Mouse (Mus musculus) forebrain, postnatal 0 days (tissue): ENCODE measurements at regions not wholly inside any gene's neighbourhood (a gene's known extent, or its start where the extent isn't known, plus 50 kb on each side); places are given as distances from the start of the nearest gene placed in this dataset.

ENCODE experiments used
- ATAC-seq: fragments of 200-750 bp; cut with Nextera tagmentation; 2 replicates; pipeline ENCODE4 v1.8.0; 2017; ENCODE audit warnings: mild to moderate bottlenecking, moderate library complexity
- DNase-seq: peaks from one replicate; pipeline ENCODE4 v3.0.0-alpha.2; 2015
- H3K27ac ChIP-seq: fragments of 300-500 bp; sonication (generic); 2 replicates; pipeline ENCODE4 v1.5.1; 2014; ENCODE audit warnings: low read depth, mild to moderate bottlenecking, antibody characterized with exemption, low read length, moderate library complexity, mixed read lengths
- H3K27me3 ChIP-seq: fragments of 300-500 bp; sonication (generic); 2 replicates; pipeline ENCODE4 v1.6.1; 2014; ENCODE audit warnings: mild to moderate bottlenecking, low read length, mixed read lengths; ENCODE audit not compliant: insufficient read depth
- H3K36me3 ChIP-seq: fragments of 300-500 bp; sonication (generic); 2 replicates; pipeline ENCODE4 v1.6.1; 2014; ENCODE audit warnings: mild to moderate bottlenecking, moderate library complexity; ENCODE audit not compliant: insufficient read depth
- H3K4me1 ChIP-seq: fragments of 300-500 bp; sonication (generic); 2 replicates; pipeline ENCODE4 v1.6.1; 2014; ENCODE audit warnings: antibody characterized with exemption; ENCODE audit not compliant: insufficient read depth
- H3K4me2 ChIP-seq: fragments of 300-500 bp; sonication (generic); 2 replicates; pipeline ENCODE4 v1.6.1; 2014; ENCODE audit warnings: low read depth, mild to moderate bottlenecking, moderate library complexity
- H3K4me3 ChIP-seq: fragments of 300-500 bp; sonication (generic); 2 replicates; pipeline ENCODE4 v1.5.1; 2014; ENCODE audit warnings: low read depth, low read length, mixed read lengths
- H3K9ac ChIP-seq: fragments of 300-500 bp; sonication (generic); 2 replicates; pipeline ENCODE4 v1.6.1; 2014; ENCODE audit warnings: mild to moderate bottlenecking
- H3K9me3 ChIP-seq: fragments of 300-500 bp; sonication (generic); 2 replicates; pipeline ENCODE4 v1.6.1; 2016; ENCODE audit warnings: low read length
- CTCF ChIP-seq: sonication (generic); IDR thresholded peaks from 2 replicates; pipeline ENCODE4 v1.5.1; 2016; ENCODE audit warnings: antibody characterized with exemption, control low read depth, low read depth
- WGBS: fragments of 180-500 bp; shearing (Covaris S2); extraction: QIAGEN DNeasy Blood & Tissue Kit; methylation state at CpG from one replicate; pipeline ENCODE4 v1.1.7; 2014; 5-methylcytosine and 5-hydroxymethylcytosine counted together

DNA sequence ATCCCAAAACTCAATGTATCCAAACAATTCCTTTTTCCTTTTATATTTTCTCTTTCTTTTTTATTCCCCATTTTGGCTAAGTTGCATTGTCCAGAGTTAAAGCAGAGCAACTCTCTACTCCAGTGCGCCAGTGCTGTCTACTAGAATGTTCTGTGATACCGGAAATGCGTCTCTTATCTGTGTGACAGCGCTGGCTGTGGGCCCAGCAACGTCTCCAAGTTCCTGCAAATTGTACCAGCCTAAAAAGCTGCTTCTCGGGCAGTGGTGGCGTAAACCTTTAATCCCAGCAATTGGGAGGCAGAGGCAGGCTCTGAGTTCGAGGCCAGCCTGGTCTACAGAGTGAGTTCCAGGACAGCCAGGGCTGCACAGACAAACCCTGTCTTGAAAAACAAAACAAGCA lies 59.4 kb downstream of the Cox18 start:
- DNase-seq (no peak), ATAC-seq (no peak)
- H3K9ac ChIP-seq: no peak overlapping the region
- H3K4me2 ChIP-seq: no peak overlapping the region
- no peak overlapping the region for H3K4me3 ChIP-seq
- no peaks in the 10 kb centered on the region for H3K4me1 ChIP-seq
- TF ChIP-seq CTCF: no peak
- H3K27ac ChIP-seq: no peak overlapping the region
- H3K27me3 ChIP-seq: no peaks in the 10 kb centered on the region
- no peaks in the 10 kb centered on the region for H3K9me3 ChIP-seq
- WGBS: 80% methylated on average over 8 of the region's 8 CpGs
- H3K36me3 ChIP-seq: no peaks in the 10 kb centered on the region

DNA sequence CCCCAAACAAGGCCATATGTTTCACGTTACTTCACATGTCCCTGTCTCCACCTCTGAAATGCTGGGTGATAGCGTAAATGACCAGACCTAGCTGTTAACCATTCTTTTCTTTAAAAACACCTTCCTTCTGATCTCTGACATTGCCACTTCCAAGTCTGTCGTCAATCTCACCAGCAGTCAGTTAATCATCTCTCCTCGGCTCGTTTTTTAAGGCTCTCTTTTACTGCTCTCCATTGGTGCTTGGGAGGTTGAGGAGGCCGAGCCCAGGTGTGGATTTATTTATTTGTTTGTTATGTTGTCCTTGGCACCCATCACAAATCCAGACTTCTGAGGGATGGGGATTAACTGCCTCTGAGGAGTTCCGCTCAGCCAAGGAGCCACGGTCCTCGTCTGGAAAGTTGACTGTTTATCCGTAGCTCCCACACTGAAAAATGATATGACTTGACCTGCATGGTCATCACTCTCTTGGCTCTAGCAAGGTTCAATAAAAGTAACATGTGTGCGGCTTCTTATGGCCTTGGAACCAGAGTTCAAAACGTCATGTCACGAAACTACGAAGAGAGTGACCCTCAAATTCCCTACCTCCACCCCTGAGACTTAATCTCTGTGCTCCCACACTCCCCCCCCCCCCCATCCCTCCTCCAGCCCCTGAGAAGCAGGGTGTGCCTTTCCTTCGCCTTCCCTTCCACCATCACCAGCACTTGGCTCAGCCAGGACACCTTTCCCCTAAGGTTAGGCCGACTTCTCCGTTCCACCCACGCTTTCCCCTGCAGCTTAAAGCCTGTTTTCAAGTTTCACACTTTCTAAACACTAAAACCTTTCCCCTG lies 60.6 kb downstream of the Cox18 start:
- 87% methylated on average over 18 of the region's 18 CpGs for WGBS
- TF ChIP-seq CTCF: no peak
- Histone ChIP-seq H3K27me3 (no peaks in the 10 kb centered on the region), H3K9ac (no peak overlapping the region), H3K4me1 (no peaks in the 10 kb centered on the region), H3K4me3 (no peak overlapping the region), H3K9me3 (no peaks in the 10 kb centered on the region), H3K27ac (no peak overlapping the region), H3K36me3 (no peaks in the 10 kb centered on the region), H3K4me2 (no peak overlapping the region)
- ATAC-seq: no peak
- DNase-seq: no peak

DNA sequence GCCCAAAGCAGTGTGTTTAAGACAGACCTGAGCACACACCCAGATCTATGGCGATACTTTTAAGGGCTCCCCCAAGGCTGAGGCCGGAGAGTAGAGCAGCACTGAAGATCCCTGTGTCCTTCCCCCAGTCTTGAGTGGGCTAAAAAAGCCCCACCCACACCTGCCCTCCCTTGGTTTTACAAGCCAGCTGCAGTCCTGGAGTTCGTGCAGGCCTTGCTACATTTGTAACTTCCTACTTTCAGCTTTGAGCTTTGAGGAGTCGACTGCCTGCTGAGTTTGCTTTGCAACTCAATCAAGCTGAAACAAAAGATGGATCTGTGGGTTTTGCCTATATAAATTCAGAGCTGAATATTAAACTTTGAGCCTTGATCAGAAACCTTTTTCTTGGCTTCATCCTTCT lies 63.5 kb downstream of the Cox18 start:
- H3K9me3 ChIP-seq: no peaks in the 10 kb centered on the region
- no peak for ATAC-seq
- 60% methylated on average over 4 of the region's 4 CpGs for WGBS

DNA sequence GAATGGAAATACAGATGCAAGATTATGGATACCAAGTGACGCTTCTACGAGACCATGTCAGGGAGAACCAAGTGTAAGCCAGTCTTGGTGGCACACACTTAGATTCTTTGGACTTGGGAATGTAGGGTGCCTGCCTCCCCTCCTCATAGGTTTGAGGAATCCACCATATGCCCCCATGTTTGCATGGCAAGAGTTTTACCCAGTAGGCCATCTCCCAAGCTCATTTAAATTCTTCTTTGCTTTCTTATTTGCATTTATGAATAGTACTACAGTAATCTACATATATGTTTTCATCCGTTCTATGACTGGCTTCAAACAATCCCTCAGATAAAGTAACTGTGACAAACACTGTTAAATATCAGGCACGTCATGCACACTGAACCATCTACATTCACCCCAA lies 67.3 kb downstream of the Cox18 start:
- 62% methylated on average over 4 of the region's 4 CpGs for WGBS
- Histone ChIP-seq H3K27ac (no peak overlapping the region), H3K4me1 (no peaks in the 10 kb centered on the region), H3K9ac (no peak overlapping the region), H3K9me3 (no peaks in the 10 kb centered on the region), H3K4me3 (no peak overlapping the region), H3K36me3 (no peaks in the 10 kb centered on the region), H3K27me3 (no peaks in the 10 kb centered on the region), H3K4me2 (no peak overlapping the region)
- peak; percentile 42 for DNase-seq
- TF ChIP-seq CTCF: no peak
- peak; percentile 73 for ATAC-seq

More for the DNA sequence above, 63.5 kb downstream of the Cox18 start:
- Histone ChIP-seq H3K9ac (no peak overlapping the region), H3K4me2 (no peak overlapping the region), H3K4me3 (no peak overlapping the region), H3K27ac (no peak overlapping the region), H3K27me3 (no peaks in the 10 kb centered on the region), H3K36me3 (no peaks in the 10 kb centered on the region), H3K4me1 (no peaks in the 10 kb centered on the region)
- no peak for DNase-seq
- no peak for TF ChIP-seq CTCF

DNA sequence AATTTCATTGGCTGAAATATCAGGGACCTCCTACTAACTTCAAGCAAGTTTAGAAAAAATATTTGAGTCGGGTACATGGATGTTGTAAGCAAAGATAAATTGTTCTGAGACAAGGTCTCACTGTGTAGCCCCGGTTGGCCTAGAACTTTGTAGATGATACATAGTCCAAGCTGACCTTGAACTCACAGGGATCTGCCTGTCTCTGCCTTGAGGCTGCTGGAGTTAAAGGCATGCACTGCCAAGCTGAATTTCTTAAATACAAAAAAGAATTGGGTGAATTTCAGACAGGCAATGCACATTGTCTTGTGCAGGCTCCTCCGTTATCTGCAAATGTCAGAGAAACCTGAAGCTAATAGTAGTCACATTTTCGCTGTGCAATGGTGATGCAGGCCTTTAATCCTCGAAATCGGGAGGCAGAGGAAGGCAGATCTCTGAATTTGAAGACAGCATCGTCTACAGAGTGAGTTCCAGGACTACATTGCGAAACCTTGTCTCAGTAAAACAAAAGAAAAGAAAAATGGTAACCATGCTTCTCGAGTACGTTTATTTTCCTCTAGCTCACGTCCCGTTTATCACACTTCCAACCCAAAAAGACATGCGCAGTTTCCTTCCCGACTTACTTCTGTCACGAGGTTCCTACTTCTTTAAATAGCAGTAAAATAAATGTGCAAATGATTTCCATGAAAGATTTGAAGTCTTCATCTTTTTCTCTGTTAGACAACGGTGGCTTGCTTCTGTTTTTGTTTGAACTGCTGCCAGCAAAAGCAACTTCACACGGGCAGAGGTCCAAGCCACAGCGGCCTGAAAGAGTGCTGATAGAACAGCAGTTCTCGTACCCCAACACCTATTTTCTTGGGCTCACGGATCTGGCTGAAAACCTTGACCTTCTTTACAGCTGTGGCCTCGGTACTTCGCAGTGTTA lies 73.9 kb downstream of the Cox18 start:
- no peak overlapping the region for H3K9ac ChIP-seq
- H3K36me3 ChIP-seq: no peaks in the 10 kb centered on the region
- H3K4me3 ChIP-seq: no peak overlapping the region
- H3K9me3 ChIP-seq: no peaks in the 10 kb centered on the region
- TF ChIP-seq CTCF: no peak
- WGBS: 63% methylated on average over 22 of the region's 22 CpGs
- H3K4me2 ChIP-seq: no peak overlapping the region
- H3K27me3 ChIP-seq: no peaks in the 10 kb centered on the region
- no peak for ATAC-seq
- H3K4me1 ChIP-seq: no peaks in the 10 kb centered on the region
- DNase-seq: peak; percentile 13
- H3K27ac ChIP-seq: no peak overlapping the region

DNA sequence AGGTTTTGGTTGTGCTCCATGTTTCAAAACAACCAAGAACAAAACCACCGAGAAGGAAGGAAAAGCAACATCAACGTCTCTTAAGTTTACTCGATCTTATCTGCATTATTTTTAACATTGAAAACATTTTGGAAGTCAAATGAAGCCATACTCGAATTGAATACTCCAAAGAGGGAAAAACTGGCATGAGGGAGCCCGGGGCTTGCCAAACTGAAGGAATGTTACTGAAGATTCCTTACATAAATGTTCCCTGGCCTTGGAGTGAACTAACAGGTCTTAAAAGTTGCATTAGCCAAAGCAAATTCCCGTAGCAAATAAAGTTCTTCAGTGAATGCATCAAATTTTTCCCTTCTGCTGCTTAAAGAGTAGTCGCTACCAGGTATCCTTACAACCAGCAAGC lies 87.8 kb downstream of the Cox18 start:
- H3K9me3 ChIP-seq: no peaks in the 10 kb centered on the region
- no peaks in the 10 kb centered on the region for H3K4me1 ChIP-seq
- no peak overlapping the region for H3K27ac ChIP-seq
- H3K27me3 ChIP-seq: no peaks in the 10 kb centered on the region
- H3K4me2 ChIP-seq: no peak overlapping the region
- H3K4me3 ChIP-seq: no peak overlapping the region
- ATAC-seq (no peak), DNase-seq (no peak)
- H3K36me3 ChIP-seq: no peaks in the 10 kb centered on the region
- 74% methylated on average over 7 of the region's 7 CpGs for WGBS
- no peak for TF ChIP-seq CTCF
- no peak overlapping the region for H3K9ac ChIP-seq

DNA sequence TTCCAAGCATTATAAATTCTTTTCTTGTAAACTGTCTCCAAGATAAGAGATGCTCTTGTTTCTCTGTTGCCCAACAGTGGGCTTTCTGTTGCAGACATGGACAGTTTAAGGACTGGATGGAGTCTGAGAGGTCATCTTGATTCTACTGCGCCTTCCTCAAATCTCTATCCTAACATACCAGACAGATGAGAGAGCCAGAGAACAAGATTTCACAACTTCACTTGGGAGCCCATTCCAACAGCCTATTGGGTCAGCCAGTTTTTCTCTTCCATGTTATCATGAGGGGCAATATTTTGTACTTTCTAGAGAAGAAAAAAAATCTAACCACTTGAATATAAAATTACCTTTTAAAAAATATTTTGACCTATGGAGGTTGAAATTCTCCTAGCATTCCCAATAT lies 116.8 kb downstream of the Cox18 start:
- DNase-seq: no peak
- Histone ChIP-seq H3K4me3 (no peak overlapping the region), H3K4me2 (no peak overlapping the region), H3K9me3 (no peaks in the 10 kb centered on the region), H3K4me1 (no peaks in the 10 kb centered on the region), H3K27ac (no peak overlapping the region), H3K9ac (no peak overlapping the region), H3K36me3 (no peaks in the 10 kb centered on the region), H3K27me3 (no peaks in the 10 kb centered on the region)
- ATAC-seq: no peak
- TF ChIP-seq CTCF: no peak
- WGBS: 100% methylated on average over 1 of the region's 1 CpGs
